Mouse (Mus musculus) right cerebral cortex, postnatal 36 days (tissue): ENCODE measurements at regions not wholly inside any gene's neighbourhood (a gene's known extent, or its start where the extent isn't known, plus 50 kb on each side); places are given as distances from the start of the nearest gene placed in this dataset.

Experiments used
- DNase-seq, 2 experiments: peaks; one replicate each; pipeline ENCODE4 v3.0.0; 2022; ENCODE audit warnings: low spot score in 2 of 2, mixed read lengths in 1 of 2

DNA sequence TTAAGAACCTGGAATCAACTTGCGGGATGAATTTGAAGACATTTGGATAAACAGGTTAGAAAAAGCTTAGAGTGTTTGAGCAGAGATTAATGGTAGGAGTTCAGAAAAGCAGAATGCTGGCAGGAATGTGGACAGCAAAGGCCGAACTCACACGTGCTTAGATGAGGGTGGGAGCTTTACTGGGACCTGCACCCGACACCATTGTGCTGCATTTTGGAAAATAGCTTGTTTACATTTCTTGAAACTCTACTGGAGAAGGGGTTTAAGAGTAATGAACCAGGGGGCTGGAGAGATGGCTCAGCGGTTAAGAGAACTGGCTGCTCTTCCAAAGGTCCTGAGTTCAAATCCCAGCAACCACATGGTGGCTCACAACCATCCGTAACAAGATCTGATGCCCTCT is 154.9 kb downstream of the Gpat3 start:
- no peak for DNase-seq

GRCm38 (mm10) chr5:100992365-100992764 is 146.9 kb downstream of the Gpat3 start:
- DNase-seq = no peak

DNA sequence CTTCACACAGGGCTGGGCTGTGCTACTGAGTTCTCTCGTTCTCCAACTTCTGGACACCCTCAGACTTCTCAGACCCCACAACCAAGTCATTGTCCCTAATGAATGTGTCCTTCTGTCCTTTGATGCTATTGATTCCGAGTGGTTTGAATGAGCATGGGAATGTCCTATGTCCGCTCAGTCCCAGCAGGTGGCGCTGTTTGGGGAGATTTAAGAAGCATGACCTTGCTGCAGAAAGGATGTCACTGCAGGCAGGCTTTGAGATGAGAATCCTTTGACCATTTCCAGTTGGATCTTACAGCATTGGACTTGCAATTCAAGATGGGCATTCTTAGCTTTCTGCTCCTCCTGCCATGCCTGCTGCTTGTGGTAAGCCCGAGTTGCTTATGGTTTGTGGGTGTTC is 146.1 kb downstream of the Gpat3 start:
- DNase-seq = no peak

GRCm38 (mm10) chr5:100982573-100982936 is 137.0 kb downstream of the Gpat3 start:
- no peak for DNase-seq

DNA sequence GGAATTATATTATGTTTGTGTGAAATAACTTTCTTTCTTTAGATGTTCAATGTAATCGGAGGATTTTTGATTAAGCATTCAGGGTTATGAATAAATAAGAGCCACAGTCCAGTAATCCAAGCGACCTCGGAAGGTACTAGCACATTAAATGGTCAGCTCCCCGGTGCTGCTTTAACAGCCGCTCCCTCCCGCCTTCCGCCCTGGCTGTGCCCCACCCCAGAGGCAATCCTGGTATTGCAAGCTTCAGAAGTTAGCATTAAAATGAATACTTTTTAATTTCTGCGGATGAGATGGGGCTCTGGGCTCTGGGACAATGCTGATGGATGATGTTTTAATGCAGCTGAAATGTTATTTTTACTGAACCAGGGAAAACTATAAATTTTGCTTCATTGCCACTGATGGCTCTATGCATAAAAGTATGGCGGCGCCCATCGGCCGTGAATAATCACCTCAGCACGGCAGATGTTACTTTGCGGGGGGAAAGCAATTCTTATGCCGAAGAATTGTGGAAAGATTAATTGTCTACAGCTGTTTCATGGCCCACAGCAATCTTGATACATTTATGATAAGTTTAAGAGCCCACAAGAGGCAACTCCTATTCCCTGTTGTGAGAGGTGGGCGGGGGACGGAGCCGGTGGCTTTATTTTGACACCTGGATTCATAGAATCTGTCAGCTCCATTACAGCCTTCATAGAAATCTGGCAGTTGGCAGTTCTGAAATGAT is 136.5 kb downstream of the Gpat3 start:
- DNase-seq = no peak

DNA sequence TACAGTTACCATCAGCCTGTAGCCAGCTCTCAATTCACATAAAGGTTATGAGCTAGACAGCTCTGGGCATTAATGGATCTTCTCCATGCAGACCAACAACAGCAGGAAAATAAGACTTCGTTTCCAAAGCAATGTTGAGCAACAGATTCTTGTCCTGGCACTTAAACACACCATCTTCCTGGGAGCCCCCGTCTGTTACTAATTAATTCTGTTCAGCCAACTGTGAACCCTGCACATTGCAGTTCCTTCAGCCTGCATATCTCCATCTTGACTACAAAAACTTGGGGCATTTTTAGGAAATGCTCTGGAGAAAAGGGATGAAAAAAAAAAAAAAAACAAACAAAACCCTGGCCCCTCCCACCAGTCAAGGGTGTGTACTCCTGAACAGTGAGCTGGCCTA is 131.2 kb downstream of the Gpat3 start:
- no peak for DNase-seq

- no peak for DNase-seq
These were observed 105.7 kb downstream of the Gpat3 start for GRCm38 (mm10) chr5:100951210-100951609.
